Mouse (Mus musculus) mouse trophoblast stem cell (cell line): Measurements from ENCODE around the gene Pcsk5.

Experiments
- in situ Hi-C, 2 experiments: fragments of 300-500 bp; cut with MseI, MboI; formaldehyde crosslinking; loops; 2 replicates in 1 of 2; 3 replicates in 1 of 2; pipeline ENCODE4 v1.15.1; 2025

Gene Pcsk5

GRCm38 (mm10) chr19:17812661-17813060, 24.8 kb downstream of the Pcsk5 start:
- in situ Hi-C loops: no loop called here

- in situ Hi-C loops: no loop called here
These were observed 30.8 kb downstream of the Pcsk5 start for GRCm38 (mm10) chr19:17806626-17807025.

GRCm38 (mm10) chr19:17800798-17801197, 36.6 kb downstream of the Pcsk5 start:
- in situ Hi-C loops: no loop called here

GRCm38 (mm10) chr19:17799419-17800185, 37.8 kb downstream of the Pcsk5 start:
- in situ Hi-C loops: no loop called here

GRCm38 (mm10) chr19:17793457-17793856, 44.0 kb downstream of the Pcsk5 start:
- in situ Hi-C loops: no loop called here

- in situ Hi-C loops: no loop called here
These were observed 45.9 kb downstream of the Pcsk5 start for GRCm38 (mm10) chr19:17791485-17792052.

GRCm38 (mm10) chr19:17788617-17789317, 48.7 kb downstream of the Pcsk5 start:
- in situ Hi-C loops: no loop called here

- in situ Hi-C loops: no loop called here
These were observed 50.7 kb downstream of the Pcsk5 start for GRCm38 (mm10) chr19:17786744-17787143.

GRCm38 (mm10) chr19:17784401-17785192, 52.8 kb downstream of the Pcsk5 start:
- in situ Hi-C loops: no loop called here

- in situ Hi-C loops: no loop called here
These were observed 54.2 kb downstream of the Pcsk5 start for GRCm38 (mm10) chr19:17783231-17783630.

- in situ Hi-C loops: no loop called here
These were observed 56.1 kb downstream of the Pcsk5 start for GRCm38 (mm10) chr19:17781323-17781722.

GRCm38 (mm10) chr19:17775943-17776342, 61.5 kb downstream of the Pcsk5 start:
- in situ Hi-C loops: no loop called here

GRCm38 (mm10) chr19:17775097-17775496, 62.3 kb downstream of the Pcsk5 start:
- in situ Hi-C loops: no loop called here

GRCm38 (mm10) chr19:17774061-17774460, 63.4 kb downstream of the Pcsk5 start:
- in situ Hi-C loops: no loop called here

- in situ Hi-C loops: no loop called here
These were observed 67.6 kb downstream of the Pcsk5 start for GRCm38 (mm10) chr19:17769610-17770399.

- in situ Hi-C loops: no loop called here
These were observed 72.4 kb downstream of the Pcsk5 start for GRCm38 (mm10) chr19:17765001-17765400.

- in situ Hi-C loops: no loop called here
These were observed 74.7 kb downstream of the Pcsk5 start for GRCm38 (mm10) chr19:17762740-17763139.

GRCm38 (mm10) chr19:17761678-17762077, 75.8 kb downstream of the Pcsk5 start:
- in situ Hi-C loops: no loop called here

GRCm38 (mm10) chr19:17752841-17753240, 84.6 kb downstream of the Pcsk5 start:
- in situ Hi-C loops: no loop called here

GRCm38 (mm10) chr19:17748331-17748730, 89.1 kb downstream of the Pcsk5 start:
- in situ Hi-C loops: no loop called here

- in situ Hi-C loops: no loop called here
These were observed 92.1 kb downstream of the Pcsk5 start for GRCm38 (mm10) chr19:17745380-17745779.
